Mouse (Mus musculus) CD4-positive, CD25-positive, alpha-beta regulatory T cell, adult 2 months (primary cell): ENCODE data around the gene St6gal1.
A peak's percentile ranks its signal among the peaks of the same experiment; 100 is the strongest.

Experiments
- DNase-seq: peaks from one replicate; pipeline ENCODE4 v3.0.0-alpha.2; 2012; ENCODE audit warnings: low read depth, low spot score

St6gal1 gene

DNA sequence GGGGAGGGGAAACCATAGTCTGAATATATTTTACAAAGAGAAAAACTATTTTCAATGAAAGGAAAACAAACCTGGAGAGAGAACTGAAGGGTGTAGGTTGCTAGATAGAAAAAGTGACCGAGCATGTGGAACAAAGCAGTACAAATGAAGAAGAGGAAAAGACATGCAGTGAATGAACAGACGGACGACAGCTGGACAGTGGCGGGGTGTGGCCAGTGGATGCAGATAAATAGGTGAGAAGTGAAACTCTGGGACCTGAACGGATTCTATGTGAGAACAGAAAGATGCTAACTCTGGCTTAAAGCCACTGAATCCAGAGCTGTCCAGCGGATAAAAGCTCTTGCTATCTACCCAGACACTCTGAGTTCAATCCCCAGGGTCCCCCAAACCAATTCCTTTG lies 25.2 kb downstream of the St6gal1 start:
- DNase-seq: no peak

DNA sequence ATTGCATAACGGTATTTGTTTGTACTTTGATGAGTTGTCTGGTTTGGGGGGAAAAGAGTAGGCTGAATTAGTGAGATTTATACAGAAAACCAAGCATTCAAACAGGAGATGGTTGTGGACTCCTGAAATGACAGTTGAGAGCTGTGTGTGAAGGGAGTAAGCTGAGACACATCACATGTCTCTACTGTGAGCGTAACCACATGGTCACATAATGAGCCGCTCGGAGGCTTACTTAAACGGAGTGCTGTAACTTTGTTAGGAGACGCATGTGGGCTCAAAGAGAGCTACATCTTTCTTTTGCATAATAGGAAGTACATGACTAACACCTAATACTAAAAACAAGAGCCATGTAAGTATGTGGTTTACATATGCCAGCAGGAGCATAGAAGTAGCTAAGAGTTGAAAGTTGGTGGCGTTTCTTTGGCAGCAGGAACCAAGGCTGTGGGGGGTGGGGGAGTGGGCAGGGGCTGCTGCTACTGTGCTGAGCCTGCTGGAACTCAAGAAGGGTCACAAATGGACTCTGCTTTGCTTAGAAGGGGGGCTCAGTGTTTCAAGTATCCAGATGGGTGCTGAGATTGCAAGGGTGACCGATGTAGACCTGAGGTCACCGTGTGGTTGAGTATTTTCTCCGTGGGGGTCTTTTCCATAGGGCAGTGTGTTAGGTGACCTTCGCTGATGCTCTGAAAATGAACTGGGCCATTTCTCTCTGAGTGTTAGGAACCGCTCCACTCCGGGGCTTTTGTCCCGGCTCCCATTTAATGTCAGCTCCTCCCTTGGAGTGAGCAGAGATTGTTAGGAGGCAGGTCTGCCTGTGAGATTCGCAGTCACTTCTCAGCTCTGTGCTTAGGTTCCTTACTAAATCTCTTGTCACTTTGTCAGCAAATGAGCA lies 26.3 kb downstream of the St6gal1 start:
- peak; percentile 76 for DNase-seq

DNA sequence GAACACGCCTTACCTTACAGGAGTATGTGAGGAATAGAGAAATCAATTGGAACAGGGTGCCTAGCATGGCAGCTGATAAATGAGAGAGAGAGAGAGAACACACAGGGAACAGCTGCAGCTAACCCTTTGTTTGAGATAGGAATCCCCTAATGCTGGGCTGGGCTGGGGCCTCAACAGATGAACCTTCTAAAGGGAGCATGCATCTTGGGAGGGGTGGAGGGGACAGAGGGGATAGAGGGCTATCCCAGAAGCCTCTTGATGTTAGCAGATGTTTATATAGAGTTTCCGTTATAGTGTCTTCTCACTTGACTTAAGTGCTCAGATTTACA lies 26.9 kb downstream of the St6gal1 start:
- no peak for DNase-seq

DNA sequence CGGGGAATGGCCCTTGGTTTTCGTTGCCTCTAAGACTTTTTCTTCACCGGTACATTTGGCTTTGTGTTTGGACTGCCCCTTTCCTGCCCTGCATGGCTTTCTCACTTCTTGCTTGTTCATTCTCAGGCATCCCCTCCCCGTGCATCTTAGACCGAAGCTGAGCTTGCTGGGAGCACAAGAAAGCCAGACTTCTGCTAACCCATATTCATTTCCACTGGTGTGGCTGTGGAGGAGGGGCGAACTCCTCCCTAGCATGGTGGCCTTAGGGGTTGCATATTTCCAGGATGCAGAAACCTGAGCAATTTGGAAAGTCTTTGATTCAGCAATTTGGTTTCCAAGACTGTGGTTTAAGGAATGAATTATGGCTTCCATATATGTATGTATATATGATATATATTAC lies 29.1 kb downstream of the St6gal1 start:
- DNase-seq: no peak

DNA sequence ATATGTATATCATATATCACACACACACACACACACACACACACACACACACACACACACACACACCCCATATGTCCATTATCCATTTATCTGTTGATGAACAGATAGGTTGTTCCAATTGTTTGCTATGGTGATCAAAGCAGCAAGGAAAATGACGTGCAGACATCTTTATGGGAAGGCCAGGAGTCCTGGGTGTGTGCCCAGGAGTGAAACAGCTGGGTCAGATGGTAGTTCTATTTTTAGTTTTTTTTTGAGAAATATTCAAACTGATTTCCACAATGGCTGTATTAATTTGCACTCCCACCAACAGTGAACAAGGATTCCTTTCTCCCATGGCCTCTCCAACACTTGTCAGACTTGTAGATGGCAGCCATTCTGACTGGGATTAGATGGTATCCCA lies 29.5 kb downstream of the St6gal1 start:
- no peak for DNase-seq

DNA sequence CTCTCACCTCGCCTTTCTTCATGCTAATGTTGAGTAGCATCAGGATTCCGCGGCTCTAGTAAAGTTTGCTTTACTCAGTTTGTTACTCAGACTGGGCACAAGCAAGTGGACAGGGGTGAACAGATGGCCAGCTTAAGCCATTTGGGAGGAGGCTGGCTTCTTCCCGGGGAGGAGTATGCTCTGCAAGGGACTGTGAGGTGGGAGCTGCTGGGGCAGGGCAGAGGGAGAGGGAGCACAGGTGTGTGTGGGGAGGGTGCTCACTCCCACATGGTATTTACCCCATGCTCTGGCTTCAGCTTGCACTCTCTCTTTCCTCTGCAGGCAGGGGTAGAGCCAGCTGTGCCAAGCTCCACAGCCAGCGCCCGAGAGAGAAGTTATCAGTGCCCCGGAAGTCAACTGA lies 32.1 kb downstream of the St6gal1 start:
- no peak for DNase-seq

DNA sequence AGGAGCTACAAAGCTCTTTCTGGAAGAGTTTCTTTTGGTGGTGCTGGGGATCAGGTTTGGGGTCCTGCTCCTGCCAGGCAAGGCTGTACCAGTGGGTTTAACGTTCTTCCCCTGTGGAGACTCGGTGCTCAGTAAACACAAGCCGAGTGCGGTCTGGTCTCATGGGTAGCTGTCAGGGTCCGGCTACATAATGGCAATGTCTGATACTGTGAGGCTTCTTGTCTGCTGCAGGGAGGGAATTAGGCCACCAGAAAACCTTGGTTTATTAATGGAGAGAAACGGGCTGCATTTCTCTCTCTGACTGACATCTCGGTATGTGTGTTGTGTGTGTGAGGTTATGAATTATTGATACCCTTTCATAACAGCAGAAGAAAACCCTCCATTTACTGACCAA lies 33.9 kb downstream of the St6gal1 start:
- no peak for DNase-seq

DNA sequence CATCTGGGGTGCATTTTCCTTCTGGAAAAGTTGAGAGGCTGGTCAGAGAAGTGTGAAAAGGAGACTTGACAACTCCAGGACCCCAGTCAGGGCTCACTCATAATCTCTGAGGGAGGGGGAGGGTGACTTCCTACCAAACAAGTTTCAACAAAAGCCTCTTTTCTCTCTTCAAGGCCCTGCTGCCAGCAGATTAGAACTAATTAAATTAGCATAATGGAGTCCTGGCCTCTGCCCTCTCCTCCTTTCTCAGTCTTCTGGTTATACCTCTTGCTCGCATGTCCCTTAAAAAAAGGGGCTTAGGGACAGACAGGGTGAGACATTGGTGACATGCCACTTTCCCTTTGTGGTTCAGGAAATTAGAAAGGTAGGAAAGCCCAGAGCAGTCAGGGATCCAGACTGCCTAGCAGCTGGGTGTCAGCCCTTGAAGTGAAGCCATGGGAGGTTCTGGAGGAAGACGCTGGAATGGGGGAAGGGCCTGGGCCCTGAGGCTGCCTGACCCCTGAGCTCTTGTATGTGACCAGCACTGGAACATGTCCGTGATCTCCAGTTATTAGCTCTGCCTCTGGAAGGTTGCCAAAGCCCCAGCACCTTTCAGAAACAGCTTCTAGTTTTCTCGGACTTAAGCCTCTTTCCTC lies 34.4 kb downstream of the St6gal1 start:
- no peak for DNase-seq

DNA sequence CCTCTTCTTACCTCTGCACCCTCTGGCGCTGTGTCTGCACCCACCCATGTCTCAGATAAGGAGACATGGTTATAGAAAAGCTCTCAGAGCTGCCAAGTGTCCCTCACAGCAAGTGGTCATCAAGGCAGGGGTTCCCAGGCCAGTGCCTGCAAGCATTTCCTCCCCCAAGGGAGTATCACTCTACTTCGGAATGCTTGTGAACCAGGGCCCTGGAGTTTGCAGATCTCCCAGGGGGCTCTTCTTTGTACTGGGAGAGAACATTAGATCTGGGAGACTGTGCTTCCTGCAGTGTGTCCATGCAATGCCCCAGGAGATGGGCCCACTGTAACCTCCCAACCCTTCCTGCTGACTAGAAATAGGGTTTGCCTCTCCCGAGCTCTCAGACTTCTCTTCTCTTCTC lies 35.0 kb downstream of the St6gal1 start:
- DNase-seq: no peak

DNA sequence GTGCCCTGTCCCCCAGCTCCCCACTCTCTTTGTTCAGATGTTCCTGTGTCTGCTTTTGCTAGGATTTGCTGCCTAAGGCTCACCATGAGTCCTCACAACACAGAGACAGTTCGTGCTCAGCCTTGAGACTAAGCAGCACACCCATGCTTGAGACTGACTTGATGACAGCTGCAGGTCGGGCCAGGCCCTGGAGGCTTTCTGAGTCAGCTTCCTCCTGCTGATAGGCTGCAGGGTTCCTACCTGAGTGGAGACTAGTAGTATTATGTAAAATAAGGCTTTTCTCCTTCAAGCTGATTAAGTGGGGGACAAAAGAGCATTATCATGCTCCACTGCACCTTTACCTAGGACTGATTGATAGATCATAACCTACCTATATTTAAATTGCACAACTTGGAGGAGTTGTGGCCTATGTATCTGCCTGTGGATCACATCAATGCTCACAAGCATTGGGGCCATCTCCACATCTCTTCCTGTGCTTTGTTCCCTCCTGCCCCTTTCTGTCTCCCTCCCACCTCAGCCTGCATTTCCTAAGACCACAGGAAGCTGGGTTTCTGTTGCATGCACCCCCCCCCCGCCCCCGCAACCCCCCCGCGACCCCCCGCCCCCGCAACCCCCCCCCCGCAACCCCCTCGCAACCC lies 37.7 kb downstream of the St6gal1 start:
- peak; percentile 76 for DNase-seq

DNA sequence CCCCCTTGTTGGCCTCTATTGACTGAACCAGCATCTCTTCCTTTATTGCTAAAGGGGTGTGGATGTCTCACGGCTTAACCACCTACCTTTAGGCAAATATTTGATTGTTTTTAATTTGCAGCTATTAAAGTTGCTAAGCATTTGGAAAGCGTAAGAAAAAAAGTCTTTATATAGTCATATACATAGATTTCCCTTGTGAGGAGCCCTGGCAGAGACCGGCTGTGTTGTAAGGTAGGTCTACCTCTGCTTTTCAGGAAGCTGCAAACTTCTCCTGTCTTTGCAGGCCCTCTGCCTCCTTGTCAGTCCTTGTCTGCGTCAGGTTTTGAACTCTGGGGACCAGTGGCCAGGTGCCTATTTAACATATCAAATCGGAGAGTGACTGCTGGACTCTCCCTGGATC lies 38.3 kb downstream of the St6gal1 start:
- peak; percentile 44 for DNase-seq

DNA sequence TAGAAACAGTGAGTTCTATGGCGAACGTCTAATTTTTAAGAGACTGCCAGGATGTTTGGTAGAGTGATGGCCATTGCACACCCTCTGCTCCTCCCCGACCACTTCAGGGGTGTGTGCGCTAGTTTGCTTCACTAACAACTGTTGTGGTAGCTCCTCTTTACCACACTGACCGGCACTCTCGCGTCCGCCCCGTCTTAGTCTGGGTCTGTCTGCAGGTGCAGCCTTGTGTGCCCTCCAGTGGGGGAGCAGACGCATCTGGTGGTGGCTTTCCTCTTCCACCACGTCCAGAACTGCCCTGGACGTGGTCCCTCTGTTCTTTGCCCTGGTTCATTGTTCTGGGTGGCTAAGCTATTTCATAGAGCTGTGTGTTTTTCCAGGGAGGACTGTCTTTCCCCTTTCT lies 40.5 kb downstream of the St6gal1 start:
- no peak for DNase-seq

DNA sequence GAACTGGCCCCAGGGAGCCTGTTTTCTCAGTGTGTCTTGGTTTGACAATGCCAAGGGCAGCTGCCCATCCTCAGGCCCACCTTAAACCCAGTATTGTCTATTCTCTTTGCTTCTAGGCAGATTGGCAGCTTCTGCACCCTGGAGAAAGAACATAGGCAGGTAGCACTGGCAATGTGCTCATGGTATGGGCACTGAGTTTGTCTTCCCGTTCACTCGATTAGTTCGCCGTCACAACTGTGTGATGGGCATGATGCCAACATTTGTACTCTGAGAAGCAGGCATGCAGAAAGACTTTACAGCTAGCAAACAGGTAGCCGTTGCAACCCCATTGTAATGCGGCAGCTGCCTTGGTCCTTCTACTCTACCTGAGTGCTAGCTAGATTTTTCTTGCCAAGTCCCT lies 40.9 kb downstream of the St6gal1 start:
- DNase-seq: no peak

DNA sequence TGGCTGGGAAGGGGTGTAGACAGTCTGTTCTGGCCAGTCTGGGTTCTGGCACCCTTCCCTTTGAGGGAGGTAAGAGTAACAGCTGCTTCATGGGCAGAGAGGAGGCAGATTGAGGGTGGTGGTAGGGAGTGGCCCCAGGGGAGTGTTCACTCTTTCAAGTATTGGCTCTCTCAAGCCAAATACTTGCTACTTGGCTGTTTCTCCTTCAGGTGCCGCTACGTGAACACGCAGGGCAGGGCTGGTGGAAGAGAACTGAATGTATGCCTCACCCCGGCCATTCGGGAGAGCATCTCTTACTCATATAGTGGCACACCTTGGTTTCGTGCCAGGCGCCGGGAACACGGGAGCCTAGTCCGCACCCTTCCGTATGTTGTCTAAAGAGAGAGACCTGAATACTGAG lies 41.8 kb downstream of the St6gal1 start:
- no peak for DNase-seq

DNA sequence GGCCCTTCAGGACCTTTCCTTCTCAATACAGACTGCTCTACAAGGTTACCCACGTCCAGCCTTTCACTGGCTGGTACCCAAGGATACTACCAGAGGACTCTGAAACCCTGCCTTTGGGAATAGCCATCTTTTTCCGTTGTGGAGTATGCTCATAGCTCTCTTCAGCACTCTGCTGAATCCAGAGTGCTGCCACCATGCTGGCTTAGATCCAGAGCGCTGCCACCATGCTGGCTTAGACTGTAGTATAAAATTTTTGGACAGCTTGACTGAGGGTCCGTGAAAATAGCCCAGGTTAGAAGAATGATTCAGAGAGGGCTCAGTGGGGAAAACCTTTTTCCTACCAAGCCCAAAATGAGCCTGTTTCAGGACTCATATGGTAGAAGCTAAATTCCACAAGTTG lies 42.4 kb downstream of the St6gal1 start:
- no peak for DNase-seq

DNA sequence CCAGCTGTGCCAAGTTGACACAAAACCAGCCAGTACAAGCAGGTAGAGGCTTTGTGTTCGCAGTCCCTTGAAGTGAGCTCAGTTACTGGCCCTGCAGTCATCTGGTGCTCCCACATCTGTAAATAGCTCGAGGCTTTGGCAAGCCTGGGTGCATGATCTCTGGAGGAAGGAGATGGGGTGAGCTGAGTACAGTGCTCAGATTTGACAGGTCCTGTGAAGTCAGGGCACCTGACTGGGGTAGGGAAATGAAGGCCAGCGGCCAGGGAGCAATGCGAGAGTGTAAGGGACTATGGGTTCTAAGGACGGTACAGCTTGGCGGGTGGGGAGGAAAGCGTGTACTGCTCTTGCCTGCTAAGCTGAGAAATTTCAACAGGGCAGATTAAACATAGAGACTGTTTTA lies 43.7 kb downstream of the St6gal1 start:
- no peak for DNase-seq

DNA sequence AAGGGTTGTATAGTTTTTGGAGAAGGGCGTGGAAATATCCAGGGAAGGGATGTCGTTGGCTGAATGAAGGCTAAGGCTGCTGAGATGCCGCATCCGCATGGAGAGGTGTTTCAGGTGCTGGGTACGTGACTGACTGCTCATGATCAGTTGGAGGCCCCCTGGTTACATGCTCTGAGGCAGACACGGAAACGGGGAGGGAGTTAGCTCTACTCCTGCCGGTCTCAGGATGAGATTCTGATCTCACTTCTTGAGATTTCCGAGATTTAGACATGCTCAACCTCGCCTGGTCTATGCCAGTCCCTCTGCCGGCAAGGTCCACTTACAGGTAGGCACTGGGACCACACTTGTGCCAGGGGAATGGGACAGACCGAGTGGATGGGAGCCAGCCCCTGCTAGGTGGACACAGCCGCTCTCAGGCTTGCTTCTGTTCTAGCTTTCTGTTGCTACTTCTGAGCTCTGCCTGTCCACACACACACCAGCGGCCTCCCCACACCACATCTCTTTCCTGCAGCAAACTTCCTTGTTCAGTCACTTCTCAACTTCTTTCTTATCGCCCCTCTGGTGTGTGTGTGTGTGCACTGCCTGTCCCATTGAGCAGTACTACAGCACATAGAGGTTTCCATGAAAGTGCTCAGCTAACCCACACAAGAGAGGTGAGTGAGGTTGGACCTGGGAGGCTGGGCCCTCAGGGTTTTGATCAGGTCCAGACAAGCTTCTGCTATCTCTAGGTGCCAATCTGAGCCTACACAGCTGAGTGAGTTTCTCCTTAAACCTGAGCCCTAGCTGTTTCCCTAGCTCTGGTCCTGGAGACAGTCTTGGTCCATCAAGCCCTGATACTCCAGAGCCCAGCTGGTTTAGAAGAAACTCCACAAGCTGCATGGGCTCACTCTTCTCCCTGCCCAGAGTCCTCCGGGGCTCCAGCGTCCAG lies 44.8 kb downstream of the St6gal1 start:
- peak; percentile 62 for DNase-seq

DNA sequence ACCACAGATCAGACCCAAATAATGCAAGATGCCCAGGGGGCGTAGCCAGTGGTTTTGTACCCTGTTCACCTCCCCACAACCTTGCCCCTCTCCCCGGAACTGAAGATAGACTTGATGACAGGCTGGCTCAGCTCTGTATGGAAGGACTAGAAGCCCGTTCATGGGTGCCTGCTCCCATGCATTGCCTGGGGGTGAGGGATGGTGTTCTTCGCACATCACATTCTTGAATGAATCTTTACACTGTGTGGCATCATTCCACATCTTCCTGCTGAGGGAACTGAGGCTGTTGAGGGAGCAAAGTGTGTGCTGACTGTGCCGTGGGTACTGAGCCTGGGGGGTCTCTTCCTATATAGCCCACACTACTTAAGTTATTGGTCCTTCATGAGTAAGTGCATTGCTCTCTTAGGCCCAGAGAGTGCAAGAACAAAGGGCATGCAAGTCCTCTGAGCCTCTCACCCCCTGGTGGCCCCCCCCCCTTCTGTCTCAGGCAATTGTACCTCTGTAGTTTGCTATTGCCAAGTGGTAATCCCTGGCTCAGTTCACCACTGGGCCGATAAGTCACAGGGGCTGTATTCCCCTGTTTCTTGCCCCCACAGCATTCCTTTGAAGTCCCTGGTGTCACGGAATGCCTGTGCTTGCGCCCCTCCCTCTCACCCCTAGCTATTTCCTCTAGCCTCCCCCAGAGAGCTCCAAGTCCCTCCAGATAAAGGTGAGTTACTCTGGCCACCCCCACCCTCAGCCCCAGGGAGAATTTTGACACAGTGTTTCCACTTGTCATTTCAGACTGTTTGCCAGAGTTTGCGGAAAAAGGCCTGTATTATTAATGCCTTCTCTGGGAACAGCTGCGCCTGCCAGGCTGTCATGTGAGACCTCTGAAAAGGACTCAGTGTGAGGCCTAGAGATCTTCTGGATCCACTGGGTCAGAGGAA lies 45.7 kb downstream of the St6gal1 start:
- peak; percentile 60 for DNase-seq

DNA sequence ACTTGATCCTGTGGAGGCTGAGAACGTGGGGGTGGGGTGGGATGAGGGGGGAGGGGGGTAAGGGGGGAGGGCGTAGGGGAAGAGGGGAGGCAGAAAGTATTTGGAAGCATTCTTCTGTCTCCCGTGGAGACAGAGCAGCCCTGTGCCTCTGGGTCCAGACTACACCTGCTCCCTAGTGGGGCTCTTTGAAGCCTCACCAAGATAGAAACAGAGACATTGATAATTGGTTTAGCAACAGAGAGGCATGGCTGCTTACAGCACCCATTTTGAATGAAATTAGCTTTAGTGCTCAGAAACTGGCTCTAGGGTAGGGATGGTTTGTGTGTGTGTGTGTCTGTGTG lies 46.3 kb downstream of the St6gal1 start:
- DNase-seq: no peak

DNA sequence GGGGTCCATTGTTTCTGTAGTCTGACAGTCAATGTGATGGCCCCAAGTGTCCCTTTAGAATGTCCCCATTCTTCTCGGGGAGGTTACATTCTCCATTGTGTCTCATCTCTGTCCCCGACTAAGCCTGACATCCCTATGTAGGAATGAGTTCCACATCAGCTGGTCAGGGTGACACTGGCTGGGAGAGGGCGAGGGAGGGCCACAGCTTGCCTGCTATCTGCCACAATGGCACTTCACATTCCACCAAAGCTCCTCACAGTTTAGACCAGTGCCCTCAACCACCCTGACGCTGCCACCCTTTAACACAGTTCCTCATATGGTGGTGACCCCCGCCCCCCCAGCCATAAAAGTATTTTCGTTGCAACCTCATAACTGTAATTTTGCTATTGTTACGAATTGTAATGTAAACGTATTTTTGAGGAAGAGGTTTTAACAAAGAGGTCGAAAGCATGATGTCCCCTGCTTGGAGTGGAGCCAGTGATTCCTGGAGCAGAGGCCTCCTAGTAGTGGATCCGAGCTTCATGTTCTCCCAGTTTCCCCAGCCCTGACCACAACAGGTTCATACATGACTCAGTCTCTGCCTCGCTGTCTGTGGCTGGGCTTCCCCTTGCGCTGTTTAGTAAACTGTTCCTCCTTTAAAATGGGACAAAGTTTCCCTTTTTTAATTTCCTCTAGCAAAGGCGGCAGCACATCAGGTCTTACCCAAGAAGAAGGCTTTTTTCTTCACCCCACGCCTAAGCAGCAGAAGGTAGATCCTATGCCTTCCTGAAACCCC lies 47.4 kb downstream of the St6gal1 start:
- peak; percentile 57 for DNase-seq
